Mouse (Mus musculus): ENCODE data around the gene Hoxd3. TPM values are rescaled to one million over a fixed set of nuclear protein-coding genes. Genes with fewer than 3 reads are reported as not detected.

Hoxd3 gene
- polyA plus RNA-seq (2014; fragmentation: Illumina TruSeq; extraction: RNeasy Lipid Tissue Mini Kit (QIAGEN cat#74804); ENCODE audit: low read depth, low replicate concordance), result not detected

GRCm38 (mm10) chr2:74711721-74712621 lies at the start of gene Hoxd3, which contains the start of gene Hoxd4:
Gene Hoxd3 (plus strand): TSS chr2:74711927.
Gene Hoxd4 (plus strand): TSS chr2:74711929.

DNA sequence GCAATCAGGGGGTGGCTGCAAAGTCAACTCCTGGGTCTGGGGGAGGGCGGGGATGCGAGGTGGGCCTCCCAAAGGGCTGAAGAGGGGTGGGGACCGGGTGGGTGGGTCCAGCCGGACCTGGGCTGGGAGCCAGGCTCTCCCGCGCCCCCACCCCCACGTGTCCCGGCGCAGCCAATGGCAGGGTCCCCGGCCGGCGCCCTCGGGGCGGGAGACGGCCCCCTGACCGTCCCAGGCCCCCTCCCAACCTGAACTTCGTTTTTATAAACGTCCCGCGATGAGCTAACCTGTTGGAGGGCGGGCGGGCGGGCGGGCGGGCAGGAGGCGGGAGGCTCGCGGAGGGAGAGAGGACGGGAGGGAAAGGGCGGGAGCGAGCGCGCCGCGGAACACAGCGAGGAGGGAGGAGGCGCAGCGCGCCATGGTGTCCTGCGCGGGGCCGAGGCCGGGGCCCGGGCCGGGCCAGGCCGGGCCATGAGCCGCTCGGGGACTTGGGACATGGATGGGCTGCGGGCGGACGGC lies 43.8 kb upstream of the Hoxd3 start, which contains the start of gene Hoxd13:
TSS of gene Hoxd13 (plus strand) at position 469 of the 516 bp plus-strand sequence.

DNA sequence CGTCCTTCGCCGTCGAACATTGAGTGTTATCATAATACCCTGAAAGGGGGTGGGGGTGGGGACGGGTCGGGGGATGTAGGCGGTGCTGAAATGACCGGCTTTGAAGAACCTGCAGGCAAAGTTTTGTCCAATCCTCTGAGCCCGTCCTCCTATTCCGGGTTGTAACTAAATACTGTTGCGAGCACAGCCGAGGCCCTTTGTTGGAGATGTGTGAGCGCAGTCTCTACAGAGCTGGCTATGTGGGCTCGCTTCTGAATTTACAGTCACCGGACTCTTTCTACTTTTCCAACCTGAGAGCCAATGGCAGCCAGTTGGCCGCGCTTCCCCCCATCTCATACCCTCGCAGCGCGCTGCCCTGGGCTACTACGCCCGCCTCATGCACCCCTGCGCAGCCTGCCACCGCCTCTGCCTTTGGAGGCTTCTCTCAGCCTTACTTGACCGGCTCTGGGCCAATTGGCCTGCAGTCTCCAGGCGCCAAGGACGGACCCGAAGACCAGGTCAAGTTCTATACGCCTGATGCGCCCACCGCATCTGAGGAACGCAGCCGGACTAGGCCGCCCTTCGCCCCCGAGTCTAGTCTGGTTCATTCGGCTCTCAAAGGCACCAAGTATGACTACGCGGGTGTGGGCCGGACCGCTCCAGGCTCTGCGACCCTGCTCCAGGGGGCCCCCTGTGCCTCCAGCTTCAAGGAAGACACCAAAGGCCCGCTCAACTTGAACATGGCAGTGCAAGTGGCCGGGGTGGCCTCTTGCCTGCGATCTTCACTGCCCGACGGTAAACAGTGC lies 36.7 kb upstream of the Hoxd3 start, which contains the start of gene Hoxd12:
TSS of gene Hoxd12 (plus strand) at position 133 of the 785 bp plus-strand sequence.

DNA sequence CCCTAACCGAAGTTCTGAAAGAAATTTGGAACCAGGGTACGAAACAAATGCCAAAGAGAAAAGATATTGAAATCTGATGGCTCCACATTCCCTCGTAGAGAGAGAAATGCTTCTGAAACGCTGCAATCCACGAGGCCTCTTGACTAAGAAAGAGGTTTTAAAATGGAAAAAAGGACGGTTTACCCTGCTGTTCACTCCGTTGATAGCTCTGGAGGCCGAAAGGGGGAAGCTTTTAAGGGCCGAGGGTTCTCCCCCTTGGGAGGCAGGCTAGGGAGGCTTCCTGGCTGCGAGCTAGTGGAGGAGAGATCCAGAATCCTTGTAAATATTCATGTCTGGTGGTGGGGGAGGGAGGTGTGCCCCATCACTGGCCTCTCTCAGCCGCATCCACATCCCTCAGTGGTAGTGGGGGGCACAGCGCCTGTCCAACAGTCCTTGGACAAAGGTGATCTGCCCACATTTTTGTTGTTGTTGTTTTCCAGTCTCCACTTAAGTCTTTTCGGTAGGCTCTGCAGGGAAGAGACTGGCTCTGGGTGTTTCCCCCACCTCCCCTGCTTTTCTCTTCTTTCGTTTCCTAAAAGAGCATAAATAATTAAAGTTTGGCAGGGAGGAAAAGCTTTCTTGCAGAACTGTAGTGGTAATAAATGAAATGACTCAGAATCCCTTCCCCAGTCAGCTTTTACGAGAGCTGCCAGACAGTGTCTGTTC lies 32.7 kb upstream of the Hoxd3 start, which contains the start of gene Hoxd11:
TSS of gene Hoxd11 (plus strand) at position 667 of the 705 bp plus-strand sequence.

DNA sequence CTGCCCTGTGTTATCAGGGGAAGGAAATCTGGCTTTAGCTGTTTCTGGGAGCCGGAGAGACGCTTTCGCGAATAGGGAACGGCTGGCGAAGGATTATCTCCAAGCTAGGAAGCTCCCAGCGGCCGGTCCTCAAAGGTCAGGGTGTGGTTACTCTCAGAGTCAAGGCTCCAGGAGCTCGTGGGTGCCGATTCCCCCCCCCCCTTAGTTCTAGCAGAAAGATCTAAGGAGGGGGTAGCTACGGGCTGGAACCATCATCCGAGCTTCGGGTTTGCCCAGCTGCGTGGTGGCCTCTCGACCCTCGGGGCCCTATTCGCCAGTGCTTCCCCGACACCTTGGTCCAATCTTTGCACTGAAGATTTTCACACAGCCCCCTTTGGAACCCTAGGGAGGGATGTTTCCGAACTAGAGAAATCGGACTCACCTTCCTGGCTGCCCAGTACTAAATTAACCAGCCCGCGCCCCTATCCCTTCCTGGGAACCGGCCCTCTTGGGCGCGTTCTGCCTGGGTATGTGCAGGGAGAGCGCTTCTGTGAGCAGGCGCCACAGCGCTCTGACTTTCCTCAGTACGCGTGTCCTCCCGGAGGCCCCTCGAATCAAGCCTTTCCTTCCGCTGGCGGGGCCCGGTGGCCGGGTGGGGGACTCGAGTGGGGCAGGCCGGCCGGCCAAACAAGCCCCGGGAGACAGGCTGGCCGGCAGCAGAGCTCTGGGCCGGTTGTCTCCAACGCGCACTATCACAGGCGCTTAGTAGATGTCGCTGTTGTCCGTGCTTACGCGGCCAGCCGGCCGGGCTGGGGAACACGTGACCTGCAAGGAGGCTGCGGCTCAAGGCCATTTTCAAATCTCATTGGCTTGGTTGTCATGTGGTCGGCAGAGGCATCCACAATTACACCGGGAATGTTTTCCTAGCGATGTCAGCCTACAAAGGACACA lies 20.4 kb upstream of the Hoxd3 start, which contains the start of gene Hoxd10:
TSS of gene Hoxd10 (plus strand) at position 903 of the 930 bp plus-strand sequence.

GRCm38 (mm10) chr2:74697567-74698121 lies 14.1 kb upstream of the Hoxd3 start, which contains the start of gene Hoxd9:
Gene Hoxd9 (plus strand): TSS chr2:74697727.

DNA sequence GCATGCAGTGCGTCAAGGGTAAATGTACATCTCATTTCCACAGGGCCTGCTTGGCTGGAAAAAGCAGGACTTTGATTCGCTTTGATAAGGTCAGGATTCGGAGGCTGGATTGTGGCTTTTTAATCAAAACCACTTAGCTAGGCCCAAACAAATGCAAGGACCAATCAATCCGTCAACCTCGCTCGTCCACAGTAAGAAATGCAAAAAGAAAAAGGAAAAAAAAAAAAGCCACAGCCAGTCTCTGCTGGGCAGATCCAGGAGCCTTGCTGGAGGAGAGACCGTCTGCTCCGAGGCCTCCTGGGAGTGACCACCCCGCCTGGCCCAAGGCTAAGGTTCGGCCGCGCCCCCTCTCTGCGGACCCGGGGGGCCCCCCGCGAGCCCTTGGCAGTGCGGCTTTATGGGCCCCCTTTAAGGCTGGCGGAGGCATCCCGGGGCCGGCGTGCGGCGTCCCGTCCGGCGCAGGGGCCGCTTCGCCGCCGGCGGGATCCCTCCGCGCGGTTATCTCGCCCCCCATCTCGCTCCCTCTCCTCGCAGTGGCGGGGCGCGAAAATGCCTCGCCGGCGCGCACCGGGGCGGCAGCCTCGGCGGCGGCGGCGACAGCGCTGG lies 7.2 kb upstream of the Hoxd3 start, which contains the start of gene Hoxd8:
TSS of gene Hoxd8 (plus strand) at position 223 of the 606 bp plus-strand sequence.

DNA sequence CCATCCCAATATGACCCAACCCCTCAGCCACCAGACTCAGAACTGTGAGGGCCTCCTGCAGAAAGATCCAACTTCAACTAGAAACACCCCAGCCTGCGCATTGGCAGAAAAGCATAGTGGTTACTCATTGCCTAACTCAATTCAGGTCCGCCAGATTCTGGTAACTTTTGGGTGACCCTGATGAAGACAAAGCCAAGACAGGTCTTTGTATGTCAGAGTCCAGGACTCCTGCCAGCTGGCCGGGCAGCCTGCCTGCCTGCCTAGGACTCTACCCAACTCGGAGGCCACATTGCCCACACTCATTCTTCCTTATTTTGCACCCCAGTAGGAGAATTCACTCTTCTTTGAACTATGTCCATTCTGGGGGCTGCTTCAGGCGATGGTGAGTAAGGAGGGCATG lies 14.8 kb downstream of the Hoxd3 start, which contains the start of gene Gm28230:
TSS of gene Gm28230 (plus strand) at position 178 of the 400 bp plus-strand sequence.

DNA sequence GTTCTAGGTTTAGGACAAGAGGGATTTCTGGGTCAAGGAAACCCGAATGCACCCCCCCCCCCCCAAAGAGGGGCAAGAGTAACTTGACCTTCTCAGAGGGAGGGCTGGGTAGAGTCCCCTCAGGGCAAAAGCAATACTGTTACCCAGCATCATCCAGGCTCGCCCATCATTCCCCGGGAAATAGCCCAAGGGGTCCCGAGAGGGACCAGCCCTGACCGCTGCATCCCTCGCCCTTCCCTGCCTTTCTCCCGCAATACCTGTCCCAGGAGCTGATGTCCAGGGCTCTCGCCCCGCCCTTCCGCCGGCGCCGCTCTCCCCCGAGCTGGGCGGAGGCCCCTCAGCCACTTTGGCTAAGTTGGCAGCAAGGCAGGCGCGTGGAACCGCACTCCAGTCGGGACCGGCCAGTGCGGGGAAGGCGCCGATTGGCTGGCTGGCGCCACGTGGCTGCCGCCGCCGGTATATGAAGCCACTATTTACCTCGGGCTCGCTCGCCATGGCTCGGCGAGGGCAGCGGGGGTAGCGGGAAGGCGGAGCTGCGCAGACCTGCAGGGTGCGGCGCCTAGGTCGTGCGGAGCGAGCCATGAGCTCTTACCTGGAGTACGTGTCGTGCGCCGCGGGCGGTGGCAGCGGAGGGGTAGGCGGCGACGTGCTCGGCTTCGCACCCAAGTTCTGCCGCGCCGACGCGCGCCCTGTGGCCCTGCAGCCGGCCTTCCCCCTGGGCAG lies 51.0 kb downstream of the Hoxd3 start, which contains the start of gene Hoxd1:
TSS of gene Hoxd1 (plus strand) at position 459 of the 723 bp plus-strand sequence.

Other genes starting within 250 kb of the Hoxd3 start
- 12.2 TPM for gene Lnpk, start 132.5 kb upstream of the Hoxd3 start, polyA plus RNA-seq (2014; fragmentation: Illumina TruSeq; extraction: RNeasy Lipid Tissue Mini Kit (QIAGEN cat#74804); ENCODE audit: low read depth, low replicate concordance)
- not detected for gene Evx2, start 52.4 kb upstream of the Hoxd3 start, polyA plus RNA-seq (2014; fragmentation: Illumina TruSeq; extraction: RNeasy Lipid Tissue Mini Kit (QIAGEN cat#74804); ENCODE audit: low read depth, low replicate concordance)
- gene Hoxd13, start 43.6 kb upstream of the Hoxd3 start, polyA plus RNA-seq (2014; fragmentation: Illumina TruSeq; extraction: RNeasy Lipid Tissue Mini Kit (QIAGEN cat#74804); ENCODE audit: low read depth, low replicate concordance), result not detected
- not detected for gene Hoxd12, start 36.9 kb upstream of the Hoxd3 start, polyA plus RNA-seq (2014; fragmentation: Illumina TruSeq; extraction: RNeasy Lipid Tissue Mini Kit (QIAGEN cat#74804); ENCODE audit: low read depth, low replicate concordance)
- not detected for gene Hoxd11, start 32.4 kb upstream of the Hoxd3 start, polyA plus RNA-seq (2014; fragmentation: Illumina TruSeq; extraction: RNeasy Lipid Tissue Mini Kit (QIAGEN cat#74804); ENCODE audit: low read depth, low replicate concordance)
- not detected for gene Hoxd10, start 20.0 kb upstream of the Hoxd3 start, polyA plus RNA-seq (2014; fragmentation: Illumina TruSeq; extraction: RNeasy Lipid Tissue Mini Kit (QIAGEN cat#74804); ENCODE audit: low read depth, low replicate concordance)
- 0.21 TPM for gene Hoxd9, start 14.2 kb upstream of the Hoxd3 start, polyA plus RNA-seq (2014; fragmentation: Illumina TruSeq; extraction: RNeasy Lipid Tissue Mini Kit (QIAGEN cat#74804); ENCODE audit: low read depth, low replicate concordance)
- 0.21 TPM for gene Hoxd8, start 7.3 kb upstream of the Hoxd3 start, polyA plus RNA-seq (2014; fragmentation: Illumina TruSeq; extraction: RNeasy Lipid Tissue Mini Kit (QIAGEN cat#74804); ENCODE audit: low read depth, low replicate concordance)
- gene Hoxd4, start within 50 bp of the Hoxd3 start, polyA plus RNA-seq (2014; fragmentation: Illumina TruSeq; extraction: RNeasy Lipid Tissue Mini Kit (QIAGEN cat#74804); ENCODE audit: low read depth, low replicate concordance), result 0.31 TPM
- not detected for gene Gm28230, start 14.8 kb downstream of the Hoxd3 start, polyA plus RNA-seq (2014; fragmentation: Illumina TruSeq; extraction: RNeasy Lipid Tissue Mini Kit (QIAGEN cat#74804); ENCODE audit: low read depth, low replicate concordance)
- gene Hoxd1, start 51.1 kb downstream of the Hoxd3 start, polyA plus RNA-seq (2014; fragmentation: Illumina TruSeq; extraction: RNeasy Lipid Tissue Mini Kit (QIAGEN cat#74804); ENCODE audit: low read depth, low replicate concordance), result not detected
- gene Mtx2, start 113.9 kb downstream of the Hoxd3 start, polyA plus RNA-seq (2014; fragmentation: Illumina TruSeq; extraction: RNeasy Lipid Tissue Mini Kit (QIAGEN cat#74804); ENCODE audit: low read depth, low replicate concordance), result 127 TPM

Measured in heart, adult 10 weeks (tissue).